Mouse (Mus musculus) hindbrain, postnatal 0 days (tissue): Measurements from ENCODE around the gene Dpp4. TPM values are rescaled to one million over a fixed set of nuclear protein-coding genes. Genes with fewer than 3 reads are reported as not detected.

Experiments
- ATAC-seq: fragments of 200-750 bp; cut with Nextera tagmentation; 2 replicates; pipeline ENCODE4 v1.8.0; 2017; ENCODE audit warnings: mild to moderate bottlenecking, moderate TSS enrichment, moderate library complexity
- DNase-seq: peaks from one replicate; pipeline ENCODE4 v3.0.0-alpha.2; 2015; ENCODE audit warnings: low spot score
- H3K27ac ChIP-seq: fragments of 300-500 bp; sonication (generic); 2 replicates; pipeline ENCODE4 v1.5.1; 2014; ENCODE audit warnings: mild to moderate bottlenecking
- H3K27me3 ChIP-seq: fragments of 300-500 bp; sonication (generic); 2 replicates; pipeline ENCODE4 v1.6.1; 2014; ENCODE audit warnings: low read length, mixed read lengths; ENCODE audit not compliant: insufficient read depth
- H3K36me3 ChIP-seq: fragments of 300-500 bp; sonication (generic); 2 replicates; pipeline ENCODE4 v1.6.1; 2014; ENCODE audit warnings: low read length, mixed read lengths; ENCODE audit not compliant: insufficient read depth
- H3K4me1 ChIP-seq: fragments of 300-500 bp; sonication (generic); 2 replicates; pipeline ENCODE4 v1.6.1; 2014; ENCODE audit warnings: antibody characterized with exemption, low read length, mixed read lengths; ENCODE audit not compliant: insufficient read depth
- H3K4me2 ChIP-seq: fragments of 300-500 bp; sonication (generic); 2 replicates; pipeline ENCODE4 v1.6.1; 2014; ENCODE audit warnings: low read depth, mild to moderate bottlenecking, low read length, moderate library complexity, mixed read lengths
- H3K4me3 ChIP-seq: fragments of 300-500 bp; sonication (generic); 2 replicates; pipeline ENCODE4 v1.5.1; 2014; ENCODE audit warnings: low read length
- H3K9ac ChIP-seq: fragments of 300-500 bp; sonication (generic); replicated peaks from 2 replicates; pipeline ENCODE4 v1.6.1; 2014; ENCODE audit warnings: mild to moderate bottlenecking, low read length, moderate library complexity, mixed read lengths
- H3K9me3 ChIP-seq: fragments of 300-500 bp; sonication (generic); 2 replicates; pipeline ENCODE4 v1.6.1; 2016; ENCODE audit warnings: low read length, mixed read lengths
- CTCF ChIP-seq: IDR thresholded peaks from 2 replicates; pipeline ENCODE4 v1.5.1; 2016; ENCODE audit warnings: antibody characterized with exemption, control low read depth, low read depth
- WGBS: fragments of 180-500 bp; shearing (Covaris S2); extraction: QIAGEN DNeasy Blood & Tissue Kit; methylation state at CpG from one replicate; pipeline ENCODE4 v1.1.7; 2014; 5-methylcytosine and 5-hydroxymethylcytosine counted together
- polyA plus RNA-seq: library from polyadenylated mRNA; unstranded; fragments of >200 nt; fragmentation: Nextera tagmentation; extraction: Ambion mirVana; gene quantifications from 2 replicates; pipeline ENCODE4 v1.2.1, GENCODE M21; 2015
- total RNA-seq: library from RNA; depleted of rRNA; stranded (reverse); fragments of >200 nt; gene quantifications from 2 replicates; pipeline ENCODE4 v1.2.3, GENCODE M21; 2014

Dpp4 gene
- total and polyA plus RNA-seq, 2 experiments from 2014 or later, result 2.3 to 5.0 TPM

GRCm38 (mm10) chr2:62454033-62454432 lies 42.0 kb upstream of the Dpp4 start:
- Histone ChIP-seq H3K4me2 (no peak overlapping the region), H3K36me3 (no peaks in the 10 kb centered on the region), H3K4me3 (no peak overlapping the region), H3K9me3 (no peaks in the 10 kb centered on the region), H3K9ac (no peak overlapping the region), H3K4me1 (no peaks in the 10 kb centered on the region), H3K27ac (no peak overlapping the region), H3K27me3 (no peaks in the 10 kb centered on the region)
- DNase-seq, result no peak
- no peak for TF ChIP-seq CTCF
- WGBS, result 78% methylated on average over 6 of the region's 6 CpGs
- ATAC-seq, result no peak

- Histone ChIP-seq H3K36me3 (no peaks in the 10 kb centered on the region), H3K27me3 (no peaks in the 10 kb centered on the region), H3K9ac (no peak overlapping the region), H3K4me2 (no peak overlapping the region), H3K4me3 (no peak overlapping the region), H3K27ac (no peak overlapping the region), H3K4me1 (no peaks in the 10 kb centered on the region), H3K9me3 (no peaks in the 10 kb centered on the region)
- ATAC-seq (no peak), DNase-seq (no peak)
- WGBS, result 88% methylated on average over 6 of the region's 6 CpGs
- TF ChIP-seq CTCF, result no peak
Measured at GRCm38 (mm10) chr2:62450364-62450763, 38.3 kb upstream of the Dpp4 start.

GRCm38 (mm10) chr2:62449692-62450346 lies 37.8 kb upstream of the Dpp4 start:
- H3K9me3 ChIP-seq, result no peaks in the 10 kb centered on the region
- H3K36me3 ChIP-seq, result no peaks in the 10 kb centered on the region
- TF ChIP-seq CTCF, result no peak
- no peaks in the 10 kb centered on the region for H3K4me1 ChIP-seq
- H3K4me3 ChIP-seq, result no peak overlapping the region
- no peaks in the 10 kb centered on the region for H3K27me3 ChIP-seq
- no peak overlapping the region for H3K9ac ChIP-seq
- H3K27ac ChIP-seq, result no peak overlapping the region
- no peak overlapping the region for H3K4me2 ChIP-seq
- 83% methylated on average over 5 of the region's 5 CpGs for WGBS
- ATAC-seq (no peak), DNase-seq (no peak)

GRCm38 (mm10) chr2:62440802-62441544 lies 28.9 kb upstream of the Dpp4 start:
- Histone ChIP-seq H3K9ac (no peak overlapping the region), H3K4me1 (no peaks in the 10 kb centered on the region), H3K27me3 (no peaks in the 10 kb centered on the region), H3K27ac (no peak overlapping the region), H3K4me3 (no peak overlapping the region), H3K36me3 (no peaks in the 10 kb centered on the region), H3K4me2 (no peak overlapping the region), H3K9me3 (no peaks in the 10 kb centered on the region)
- WGBS, result 67% methylated on average over 13 of the region's 13 CpGs
- no peak for TF ChIP-seq CTCF
- ATAC-seq (peak; percentile 43; the same call in 1 of the 2 replicates), DNase-seq (no peak)

- Histone ChIP-seq H3K4me2 (no peak overlapping the region), H3K27ac (no peak overlapping the region), H3K9me3 (no peaks in the 10 kb centered on the region), H3K4me3 (no peak overlapping the region), H3K9ac (no peak overlapping the region), H3K27me3 (no peaks in the 10 kb centered on the region), H3K36me3 (no peaks in the 10 kb centered on the region), H3K4me1 (no peaks in the 10 kb centered on the region)
- ATAC-seq (no peak), DNase-seq (no peak)
- whole genome bisulfite sequencing, result 77% methylated on average over 4 of the region's 4 CpGs
- no peak for TF ChIP-seq CTCF
Measured at GRCm38 (mm10) chr2:62440083-62440482, 28.1 kb upstream of the Dpp4 start.

GRCm38 (mm10) chr2:62431245-62431795 lies 19.3 kb upstream of the Dpp4 start:
- H3K27me3 ChIP-seq, result no peaks in the 10 kb centered on the region
- no peaks in the 10 kb centered on the region for H3K9me3 ChIP-seq
- no peaks in the 10 kb centered on the region for H3K4me1 ChIP-seq
- ATAC-seq (no peak), DNase-seq (no peak)
- no peak overlapping the region for H3K4me2 ChIP-seq
- no peaks in the 10 kb centered on the region for H3K36me3 ChIP-seq
- no peak overlapping the region for H3K27ac ChIP-seq
- H3K9ac ChIP-seq, result no peak overlapping the region
- no peak overlapping the region for H3K4me3 ChIP-seq
- WGBS, result 86% methylated on average over 8 of the region's 8 CpGs
- TF ChIP-seq CTCF, result no peak

- WGBS, result 91% methylated on average over 3 of the region's 3 CpGs
- H3K4me2 ChIP-seq, result no peak overlapping the region
Measured at GRCm38 (mm10) chr2:62425941-62426340, 13.9 kb upstream of the Dpp4 start.

More at GRCm38 (mm10) chr2:62425941-62426340, 13.9 kb upstream of the Dpp4 start:
- no peak overlapping the region for H3K27ac ChIP-seq
- TF ChIP-seq CTCF, result no peak
- no peaks in the 10 kb centered on the region for H3K27me3 ChIP-seq
- no peaks in the 10 kb centered on the region for H3K4me1 ChIP-seq
- ATAC-seq (no peak), DNase-seq (no peak)
- H3K4me3 ChIP-seq, result no peak overlapping the region
- no peak overlapping the region for H3K9ac ChIP-seq
- no peaks in the 10 kb centered on the region for H3K36me3 ChIP-seq
- no peaks in the 10 kb centered on the region for H3K9me3 ChIP-seq
